Mouse (Mus musculus): ENCODE measurements around the gene Nkapl. TPM values are rescaled to one million over a fixed set of nuclear protein-coding genes. Genes with fewer than 3 reads are reported as not detected.

Gene Nkapl
- 0.14 and 0.33 TPM in 2 replicates for polyA plus RNA-seq (2012)

DNA sequence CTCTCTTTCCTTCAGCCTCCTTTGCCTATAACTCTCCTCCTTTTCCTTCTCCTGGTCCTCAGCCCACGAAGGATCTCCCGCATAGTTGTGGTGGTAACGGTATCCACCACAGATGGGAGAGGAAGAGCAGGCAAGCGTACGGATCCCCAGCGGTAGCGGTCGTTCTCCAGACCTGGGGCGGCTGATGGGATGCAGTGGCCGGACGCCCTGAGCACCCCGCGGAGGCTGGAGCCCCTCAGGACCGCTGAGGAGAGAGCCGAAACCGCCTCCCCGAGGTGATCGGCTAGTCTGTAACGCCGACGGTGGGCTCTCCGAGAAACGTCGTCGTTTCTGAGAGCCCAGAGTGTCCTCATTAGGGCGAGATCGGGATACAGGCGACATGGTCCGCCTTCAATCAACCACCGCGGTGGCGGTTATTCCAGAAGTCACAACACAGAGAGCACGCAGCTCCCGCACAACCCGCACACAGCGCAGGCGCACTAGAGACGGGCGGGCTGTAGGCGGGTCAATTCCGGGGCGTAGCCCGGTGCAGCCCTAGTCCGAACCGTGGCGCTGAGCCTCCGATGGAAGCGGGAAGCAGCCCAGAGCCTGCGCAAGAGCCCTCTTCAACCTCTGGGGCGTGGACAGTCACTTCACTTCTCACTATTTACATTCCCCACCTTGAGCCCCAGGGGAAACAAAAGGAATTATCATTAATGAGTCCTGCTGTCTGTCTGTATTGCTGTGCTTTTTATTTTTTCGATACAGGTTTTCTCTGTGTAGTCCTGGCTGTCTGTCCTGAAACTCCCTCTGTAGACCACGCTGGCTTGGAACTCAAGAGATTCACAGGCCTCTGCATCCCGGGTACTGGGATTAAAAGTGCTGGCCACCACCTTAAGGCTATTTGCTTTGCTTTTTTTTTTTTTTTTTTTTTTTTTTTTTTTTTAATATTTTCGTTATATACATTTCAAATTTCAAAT, at the start of gene Nkapl:
TSS of gene Nkapl (minus strand) at position 449 of the 959 bp plus-strand sequence.

DNA sequence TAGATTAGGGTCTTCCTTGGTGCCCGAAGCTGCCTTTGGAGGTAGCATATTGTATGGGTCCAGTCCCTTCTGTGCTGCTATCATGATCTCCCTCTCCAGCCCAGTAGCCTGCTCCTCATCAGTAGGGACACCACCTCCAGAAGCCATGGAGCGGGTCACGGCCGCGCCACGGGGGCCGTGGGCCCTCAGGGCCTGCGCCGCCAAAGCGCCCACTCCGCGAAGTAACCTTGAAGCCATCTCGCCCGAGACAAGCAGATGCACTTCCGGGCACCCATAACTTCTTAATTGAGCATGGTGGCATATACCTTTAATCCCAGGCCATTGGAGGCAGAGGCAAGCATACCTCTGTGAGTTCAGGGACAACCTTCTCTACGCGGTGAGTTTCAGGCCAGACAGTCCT, 32.9 kb upstream of the Nkapl start, which contains the start of gene Gm11273:
TSS of gene Gm11273 (minus strand) at position 237 of the 400 bp plus-strand sequence.

DNA sequence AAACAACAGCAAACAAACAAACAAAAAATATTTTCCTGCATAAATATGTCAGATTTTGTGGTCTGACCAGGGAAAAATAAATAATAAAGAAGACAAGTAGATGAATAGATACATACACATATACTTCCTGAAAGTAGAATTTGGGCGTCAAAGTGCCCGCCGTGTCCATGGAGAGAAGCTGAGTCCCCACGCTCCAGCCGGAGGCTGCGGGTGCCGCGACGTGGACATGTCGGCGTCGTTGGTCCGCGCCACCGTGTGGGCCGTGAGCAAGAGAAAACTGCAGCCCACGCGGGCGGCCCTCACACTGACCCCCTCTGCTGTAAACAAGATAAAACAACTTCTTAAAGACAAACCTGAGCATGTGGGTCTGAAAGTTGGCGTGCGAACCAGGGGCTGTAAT, 26.8 kb upstream of the Nkapl start, which contains the start of gene AK157302:
TSS of gene AK157302 (plus strand) at position 144 of the 400 bp plus-strand sequence.

DNA sequence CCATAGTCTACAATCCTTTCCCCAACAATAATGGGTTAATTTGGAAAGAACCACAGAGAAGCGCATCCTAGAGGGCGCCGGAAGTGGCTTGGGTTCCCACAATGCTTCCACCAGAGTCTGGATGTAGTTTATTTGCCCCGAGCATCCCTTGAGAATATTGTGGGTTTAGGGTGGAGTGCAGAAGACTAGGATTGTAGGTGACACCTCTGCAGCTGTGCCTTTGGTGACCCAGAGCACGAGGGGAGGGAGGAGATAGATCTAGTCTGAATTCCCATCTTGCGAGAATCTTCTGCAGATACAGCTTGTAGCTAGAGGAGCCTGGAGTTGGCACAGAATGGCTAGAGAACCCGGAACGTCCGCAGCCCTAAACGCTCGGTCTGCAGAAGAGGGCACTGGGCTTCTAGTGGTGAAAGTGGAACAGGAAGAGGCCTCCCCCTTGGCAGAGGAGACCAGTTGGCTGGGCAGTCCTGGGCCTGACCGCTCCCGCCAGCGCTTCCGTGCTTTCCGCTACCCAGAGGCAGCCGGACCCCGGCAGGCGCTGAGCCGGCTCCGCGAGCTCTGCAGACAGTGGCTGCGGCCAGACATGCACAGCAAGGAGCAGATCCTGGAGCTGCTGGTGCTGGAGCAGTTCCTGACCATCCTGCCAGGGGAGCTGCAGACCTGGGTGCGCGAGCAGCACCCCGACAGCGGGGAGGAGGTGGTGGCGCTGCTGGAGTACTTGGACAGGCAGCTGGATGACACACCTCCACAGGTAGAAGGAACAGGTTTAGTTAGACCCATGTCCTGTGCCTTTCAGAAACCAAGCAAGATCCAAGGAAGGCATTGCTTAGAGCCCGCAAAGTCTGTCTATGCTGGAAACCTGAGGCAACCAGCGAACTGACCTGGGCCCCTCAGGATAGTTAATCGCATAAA, 10.7 kb upstream of the Nkapl start, which contains the start of the genes Zkscan4 and Gm10065:
TSS of gene Zkscan4 (plus strand) at position 149 of the 912 bp plus-strand sequence.
TSS of gene Gm10065 (minus strand) at position 683 of the 912 bp plus-strand sequence.

DNA sequence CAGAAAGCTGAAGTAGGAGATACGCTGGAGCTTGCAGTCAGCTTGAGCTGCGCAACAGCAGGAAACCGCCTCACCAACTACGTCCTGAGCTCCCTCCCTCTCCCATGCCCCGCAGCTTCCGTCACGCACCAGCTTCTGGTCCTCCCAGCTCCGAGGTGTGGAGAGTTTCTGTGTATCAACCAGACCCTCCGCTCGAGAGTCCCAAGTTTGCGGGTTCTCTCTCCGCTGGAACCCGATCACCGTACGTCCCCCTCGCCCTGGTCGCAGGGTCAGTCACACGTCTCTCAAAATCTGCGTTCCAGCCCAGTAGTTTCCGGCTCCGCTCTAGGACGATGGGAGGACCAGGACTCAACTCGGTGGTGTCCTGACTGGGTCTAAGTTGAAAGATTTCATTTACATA, 14.9 kb downstream of the Nkapl start, which contains the start of gene Zscan26:
TSS of gene Zscan26 (minus strand) at position 282 of the 400 bp plus-strand sequence.

DNA sequence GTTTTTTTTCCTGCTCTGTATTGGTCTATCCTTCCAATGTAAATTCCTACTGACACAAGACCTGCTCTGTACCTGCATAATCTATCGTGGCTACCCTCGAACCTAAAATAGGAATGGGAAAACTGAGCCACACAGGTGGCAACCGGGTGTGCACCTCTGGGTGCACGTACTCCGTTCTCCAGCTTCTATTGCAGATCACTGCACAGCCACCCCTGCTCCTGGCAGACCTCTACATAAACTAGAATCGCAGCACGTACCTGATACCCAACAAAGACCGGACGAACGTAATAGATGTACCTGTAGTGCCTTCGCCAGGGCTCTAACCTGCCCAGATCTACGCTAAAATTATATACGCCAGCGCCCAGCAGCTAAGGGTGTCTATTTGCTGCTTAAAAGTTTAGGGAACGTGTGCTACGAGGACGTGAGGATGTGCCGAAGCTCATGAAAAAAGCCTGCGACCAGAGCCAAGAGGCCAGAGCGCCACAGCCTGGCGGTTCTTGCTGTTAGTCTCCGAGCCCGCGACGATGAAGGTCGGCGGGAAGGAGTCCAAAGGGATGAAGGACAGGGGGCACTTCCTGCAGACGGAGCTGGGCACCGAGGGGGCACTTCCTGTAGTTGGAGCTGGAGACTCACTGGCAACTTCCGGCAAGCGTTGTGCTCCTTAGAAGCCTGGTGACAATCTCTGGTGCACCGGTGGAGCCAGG, 27.7 kb downstream of the Nkapl start, which contains the start of gene Pgbd1:
TSS of gene Pgbd1 (minus strand) at position 556 of the 704 bp plus-strand sequence.

Other genes starting within 250 kb of the Nkapl start
- gene Gpx5, start 175.8 kb downstream of the Nkapl start, polyA plus RNA-seq (2012) = not detected in 2 replicates
- gene Gpx6, start 156.4 kb downstream of the Nkapl start, polyA plus RNA-seq (2012) = not detected in 2 replicates
- gene Olfr1367, start 121.6 kb downstream of the Nkapl start, polyA plus RNA-seq (2012) = not detected in 2 replicates
- gene Zscan12, start 105.7 kb downstream of the Nkapl start, polyA plus RNA-seq (2012) = 1.9 and 2.0 TPM in 2 replicates
- 4.7 and 4.8 TPM in 2 replicates for gene Zkscan3, start 65.8 kb downstream of the Nkapl start, polyA plus RNA-seq (2012)
- gene Pgbd1, start 27.5 kb downstream of the Nkapl start, polyA plus RNA-seq (2012) = 0.14 and 0.18 TPM in 2 replicates
- 2.0 and 2.2 TPM in 2 replicates for gene Zscan26, start 14.8 kb downstream of the Nkapl start, polyA plus RNA-seq (2012)
- gene Zkscan4, start 10.4 kb upstream of the Nkapl start, polyA plus RNA-seq (2012) = 0.16 TPM in 1 of 2 replicates, not detected in the other
- gene Gm10065, start 10.9 kb upstream of the Nkapl start, polyA plus RNA-seq (2012) = not detected in 2 replicates
- not detected in 2 replicates for gene AK157302, start 26.7 kb upstream of the Nkapl start, polyA plus RNA-seq (2012)
- gene Gm11273, start 32.9 kb upstream of the Nkapl start, polyA plus RNA-seq (2012) = 31.4 and 32.2 TPM in 2 replicates
- 1.0 and 1.8 TPM in 2 replicates for gene Zkscan8, start 62.6 kb upstream of the Nkapl start, polyA plus RNA-seq (2012)
- gene Olfr1366, start 74.3 kb upstream of the Nkapl start, polyA plus RNA-seq (2012) = not detected in 2 replicates
- not detected in 2 replicates for gene Olfr1535, start 91.4 kb upstream of the Nkapl start, polyA plus RNA-seq (2012)
- not detected in 2 replicates for gene Olfr1364, start 113.2 kb upstream of the Nkapl start, polyA plus RNA-seq (2012)
- gene Olfr1362, start 145.5 kb upstream of the Nkapl start, polyA plus RNA-seq (2012) = not detected in 2 replicates
- not detected in 2 replicates for gene Olfr11, start 174.0 kb upstream of the Nkapl start, polyA plus RNA-seq (2012)
- 0.03 TPM in 1 of 2 replicates, not detected in the other for gene Olfr1361, start 194.9 kb upstream of the Nkapl start, polyA plus RNA-seq (2012)
- not detected in 2 replicates for gene Olfr1360, start 208.9 kb upstream of the Nkapl start, polyA plus RNA-seq (2012)
- gene Olfr1359, start 229.6 kb upstream of the Nkapl start, polyA plus RNA-seq (2012) = not detected in 2 replicates
- 1.1 and 2.1 TPM in 2 replicates for gene Hist1h2bl, start 247.6 kb upstream of the Nkapl start, polyA plus RNA-seq (2012)
- 16.6 and 27.9 TPM in 2 replicates for gene Hist1h2ai, start 247.9 kb upstream of the Nkapl start, polyA plus RNA-seq (2012)
- 27.0 and 31.9 TPM in 2 replicates for gene Hist1h3h, start 249.2 kb upstream of the Nkapl start, polyA plus RNA-seq (2012)

All from megakaryocyte-erythroid progenitor cell, adult 5 weeks (primary cell).